Mouse (Mus musculus) thymus, adult 2 months (tissue): ENCODE measurements around the gene Rbms1.

Experiments used
- CTCF ChIP-seq: fragments of 200-500 bp; IDR thresholded peaks from 2 replicates; pipeline ENCODE4 v1.5.1; 2012; ENCODE audit warnings: mild to moderate bottlenecking, control low read depth, low read length, moderate library complexity, borderline replicate concordance; ENCODE audit not compliant: control insufficient read depth, poor library complexity, insufficient read depth; ENCODE audit errors: extremely low read depth
- POLR2A ChIP-seq: fragments of 200-500 bp; IDR thresholded peaks from 2 replicates; pipeline ENCODE4 v1.6.1; 2012; ENCODE audit warnings: mild to moderate bottlenecking, low read length, control low read depth, moderate library complexity; ENCODE audit not compliant: control insufficient read depth, poor library complexity, insufficient read depth; ENCODE audit errors: extremely low read depth

DNA sequence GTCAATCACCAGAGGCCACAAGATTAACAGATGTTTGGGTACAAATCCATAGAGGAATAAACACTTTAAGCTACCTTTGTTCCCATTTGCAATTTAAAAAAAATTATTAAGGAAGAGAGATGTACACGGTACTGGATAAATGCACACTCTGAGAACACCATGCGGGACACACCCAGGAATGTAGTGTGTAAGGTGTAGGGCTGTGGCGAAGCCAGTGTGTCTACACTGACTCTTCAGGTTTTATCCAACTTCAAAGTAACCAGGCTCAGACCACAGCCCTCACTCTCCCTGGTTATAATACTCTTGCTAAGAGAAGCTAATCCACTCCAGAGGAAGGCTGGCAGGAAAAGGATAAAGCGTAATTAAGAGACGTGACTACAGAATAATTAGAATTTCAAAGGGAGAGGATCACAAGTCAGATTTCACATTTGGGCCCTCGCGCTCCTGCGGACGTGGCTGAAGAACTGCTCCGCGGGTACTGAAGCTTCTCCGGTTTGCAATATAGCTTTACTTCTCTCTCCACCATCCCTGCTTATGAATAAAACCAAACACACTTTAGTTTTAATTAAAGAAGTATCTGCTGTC, 161.3 kb downstream of the Rbms1 start:
- TF ChIP-seq CTCF: no peak
- no peak for TF ChIP-seq POLR2A
